Mouse (Mus musculus): Measurements from ENCODE around the gene Klf1.

DNA sequence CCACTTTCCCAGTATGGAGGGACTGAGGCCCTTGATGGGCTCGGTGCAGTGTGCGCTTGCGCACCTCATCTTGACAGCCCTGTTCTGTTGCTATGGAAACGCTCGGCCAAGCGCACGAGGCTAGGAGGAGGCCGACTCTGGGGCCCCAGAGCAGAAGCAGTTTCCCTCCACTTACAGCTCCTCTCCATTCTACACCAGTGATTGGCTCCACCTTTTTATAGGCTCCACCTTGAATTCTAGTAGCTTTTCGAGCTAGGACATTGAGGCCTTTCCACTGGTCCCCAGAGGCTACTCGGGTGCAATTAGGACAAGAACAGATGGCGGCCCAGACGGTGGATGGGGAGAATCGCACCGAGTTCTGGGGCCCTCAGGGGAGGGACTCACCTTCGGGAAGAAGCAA, 33.1 kb downstream of the Klf1 start:
- no peak for TF ChIP-seq CTCF (IDR thresholded peaks at IDR 0.05; ENCODE audit: low read depth)
- no peak for TF ChIP-seq EP300 (IDR thresholded peaks at IDR 0.05; ENCODE audit: low read depth)
